Mouse (Mus musculus): ENCODE results near the gene Nadk2.

Gene Nadk2

GRCm38 (mm10) chr15:9134891-9135507, 63.9 kb downstream of the Nadk2 start:
- DNase-seq, result no peak

GRCm38 (mm10) chr15:9139447-9139846, 68.4 kb downstream of the Nadk2 start:
- no peak for DNase-seq

GRCm38 (mm10) chr15:9140252-9140680, 69.2 kb downstream of the Nadk2 start, which contains the start of gene Lmbrd2:
Lmbrd2 (plus strand) TSS chr15:9140550.
- peak; percentile 97 for DNase-seq

- peak; percentile 60 for DNase-seq
Observed at GRCm38 (mm10) chr15:9140684-9141171, 69.7 kb downstream of the Nadk2 start.

GRCm38 (mm10) chr15:9155325-9155724, 84.3 kb downstream of the Nadk2 start, which contains the start of gene Skp2:
Skp2 (minus strand) TSS chr15:9155425.
- DNase-seq, result no peak

Data from right cerebral cortex, postnatal 25 days (tissue).